Mouse (Mus musculus) heart, embryonic 12.5 days (tissue): ENCODE data around the gene Limch1. TPM values are rescaled to one million over a fixed set of nuclear protein-coding genes. Genes with fewer than 3 reads are reported as not detected.

Experiments used
- ATAC-seq: fragments of 200-750 bp; cut with Nextera tagmentation; 2 replicates; pipeline ENCODE4 v1.8.0; 2017; ENCODE audit warnings: moderate TSS enrichment, moderate library complexity; ENCODE audit not compliant: insufficient number of reproducible peaks, low FRiP score
- H3K27ac ChIP-seq: fragments of 300-500 bp; sonication (generic); 2 replicates; pipeline ENCODE4 v1.5.1; 2016; ENCODE audit warnings: mild to moderate bottlenecking, moderate library complexity; ENCODE audit not compliant: poor library complexity, severe bottlenecking
- H3K27me3 ChIP-seq: fragments of 300-500 bp; sonication (generic); replicated peaks from 2 replicates; pipeline ENCODE4 v1.6.1; 2016; ENCODE audit warnings: mild to moderate bottlenecking, moderate library complexity
- H3K36me3 ChIP-seq: fragments of 300-500 bp; sonication (generic); 2 replicates; pipeline ENCODE4 v1.6.1; 2016; ENCODE audit warnings: mild to moderate bottlenecking, moderate library complexity
- H3K4me1 ChIP-seq: fragments of 300-500 bp; sonication (generic); replicated peaks from 2 replicates; pipeline ENCODE4 v1.6.1; 2016; ENCODE audit warnings: mild to moderate bottlenecking
- H3K4me2 ChIP-seq: fragments of 300-500 bp; sonication (generic); 2 replicates; pipeline ENCODE4 v1.6.1; 2016; ENCODE audit warnings: mild to moderate bottlenecking, moderate library complexity
- H3K4me3 ChIP-seq: fragments of 300-500 bp; sonication (generic); 2 replicates; pipeline ENCODE4 v1.5.1; 2016; ENCODE audit warnings: mild to moderate bottlenecking
- H3K9ac ChIP-seq: fragments of 300-500 bp; sonication (generic); 2 replicates; pipeline ENCODE4 v1.6.1; 2016; ENCODE audit warnings: mild to moderate bottlenecking, moderate library complexity
- H3K9me3 ChIP-seq: fragments of 300-500 bp; sonication (generic); replicated peaks from 2 replicates; pipeline ENCODE4 v1.6.1; 2016; ENCODE audit warnings: mild to moderate bottlenecking, moderate library complexity
- WGBS: fragments of 180-500 bp; shearing (Covaris S2); methylation state at CpG from one replicate; pipeline ENCODE4 v1.1.7; 2016; 5-methylcytosine and 5-hydroxymethylcytosine counted together
- polyA plus RNA-seq: library from polyadenylated mRNA; unstranded; fragments of >200 nt; fragmentation: Nextera tagmentation; extraction: Ambion mirVana; gene quantifications from 2 replicates; pipeline ENCODE4 v1.2.1, GENCODE M21; 2016

Limch1 gene
- polyA plus RNA-seq, 1 experiment from 2014 or later: 25.0 TPM

GRCm38 (mm10) chr5:66785995-66786620 lies 40.5 kb downstream of the Limch1 start:
- ATAC-seq: no peak
- Histone ChIP-seq H3K4me1 (no peaks in the 10 kb centered on the region), H3K9me3 (peaks cover 4% of the 10 kb centered on the region; the same call in 1 of the 2 replicates), H3K36me3 (no peaks in the 10 kb centered on the region), H3K27me3 (0 out of 2 replicates have a peak, but pooled peaks cover under 1% of the 10 kb centered on the region), H3K27ac (no peak overlapping the region), H3K4me2 (no peak overlapping the region), H3K9ac (no peak overlapping the region), H3K4me3 (no peak overlapping the region)
- WGBS: 55% methylated on average over 1 of the region's 1 CpGs

GRCm38 (mm10) chr5:66786621-66787061 lies 41.0 kb downstream of the Limch1 start:
- H3K36me3 ChIP-seq: no peaks in the 10 kb centered on the region
- no peak for ATAC-seq

GRCm38 (mm10) chr5:66789041-66789440 lies 43.4 kb downstream of the Limch1 start:
- H3K9me3 ChIP-seq: no peaks in the 10 kb centered on the region
- 0 out of 2 replicates have a peak, but pooled peaks cover 2% of the 10 kb centered on the region for H3K27me3 ChIP-seq
- no peaks in the 10 kb centered on the region for H3K4me1 ChIP-seq
- no peak overlapping the region for H3K27ac ChIP-seq
- no peak overlapping the region for H3K4me2 ChIP-seq
- H3K36me3 ChIP-seq: no peaks in the 10 kb centered on the region
- WGBS: 77% methylated on average over 3 of the region's 3 CpGs
- no peak for ATAC-seq
- H3K9ac ChIP-seq: no peak overlapping the region
- H3K4me3 ChIP-seq: no peak overlapping the region

More at GRCm38 (mm10) chr5:66786621-66787061, 41.0 kb downstream of the Limch1 start:
- H3K27me3 ChIP-seq: 0 out of 2 replicates have a peak, but pooled peaks cover 2% of the 10 kb centered on the region
- no peak overlapping the region for H3K27ac ChIP-seq
- H3K9me3 ChIP-seq: peaks cover 4% of the 10 kb centered on the region; the same call in 1 of the 2 replicates
- no peak overlapping the region for H3K4me2 ChIP-seq
- no peaks in the 10 kb centered on the region for H3K4me1 ChIP-seq
- 71% methylated on average over 8 of the region's 8 CpGs for WGBS
- H3K4me3 ChIP-seq: no peak overlapping the region
- H3K9ac ChIP-seq: no peak overlapping the region

GRCm38 (mm10) chr5:66791161-66791560 lies 45.5 kb downstream of the Limch1 start:
- Histone ChIP-seq H3K4me2 (no peak overlapping the region), H3K27ac (no peak overlapping the region), H3K9ac (no peak overlapping the region), H3K4me3 (no peak overlapping the region), H3K9me3 (no peaks in the 10 kb centered on the region; the same call in 1 of the 2 replicates), H3K27me3 (0 out of 2 replicates have a peak, but pooled peaks cover 2% of the 10 kb centered on the region), H3K36me3 (no peaks in the 10 kb centered on the region), H3K4me1 (no peaks in the 10 kb centered on the region)
- no peak for ATAC-seq
- 74% methylated on average over 6 of the region's 6 CpGs for WGBS

- 85% methylated on average over 3 of the region's 3 CpGs for WGBS
Measured at GRCm38 (mm10) chr5:66793251-66793650, 47.6 kb downstream of the Limch1 start.

GRCm38 (mm10) chr5:66797326-66797725 lies 51.7 kb downstream of the Limch1 start:
- Histone ChIP-seq H3K9ac (no peak overlapping the region), H3K9me3 (no peaks in the 10 kb centered on the region; the same call in 1 of the 2 replicates), H3K27ac (no peak overlapping the region), H3K4me1 (peaks cover 25% of the 10 kb centered on the region), H3K36me3 (no peaks in the 10 kb centered on the region), H3K4me3 (no peak overlapping the region), H3K27me3 (peaks cover 9% of the 10 kb centered on the region; the same call in 1 of the 2 replicates), H3K4me2 (no peak overlapping the region)
- 46% methylated on average over 6 of the region's 6 CpGs for WGBS
- ATAC-seq: no peak

More at GRCm38 (mm10) chr5:66793251-66793650, 47.6 kb downstream of the Limch1 start:
- Histone ChIP-seq H3K9me3 (no peaks in the 10 kb centered on the region; the same call in 1 of the 2 replicates), H3K4me2 (no peak overlapping the region), H3K36me3 (no peaks in the 10 kb centered on the region), H3K4me3 (no peak overlapping the region), H3K27me3 (0 out of 2 replicates have a peak, but pooled peaks cover 2% of the 10 kb centered on the region), H3K9ac (no peak overlapping the region), H3K27ac (no peak overlapping the region), H3K4me1 (peaks cover 8% of the 10 kb centered on the region)
- no peak for ATAC-seq

- Histone ChIP-seq H3K27me3 (peaks cover 9% of the 10 kb centered on the region; the same call in 1 of the 2 replicates), H3K4me3 (no peak overlapping the region), H3K36me3 (no peaks in the 10 kb centered on the region), H3K4me2 (no peak overlapping the region), H3K4me1 (peaks cover 25% of the 10 kb centered on the region), H3K27ac (no peak overlapping the region; the same call in 1 of the 2 replicates), H3K9ac (no peak overlapping the region), H3K9me3 (no peaks in the 10 kb centered on the region; the same call in 1 of the 2 replicates)
- ATAC-seq: no peak
- 58% methylated on average over 3 of the region's 3 CpGs for WGBS
Measured at GRCm38 (mm10) chr5:66798135-66798534, 52.5 kb downstream of the Limch1 start.

GRCm38 (mm10) chr5:66798591-66799003 lies 53.0 kb downstream of the Limch1 start:
- H3K27ac ChIP-seq: no peak overlapping the region
- whole genome bisulfite sequencing: 38% methylated on average over 8 of the region's 8 CpGs
- H3K4me2 ChIP-seq: no peak overlapping the region
- H3K4me3 ChIP-seq: no peak overlapping the region
- ATAC-seq: no peak
- no peak overlapping the region for H3K9ac ChIP-seq
- H3K9me3 ChIP-seq: no peaks in the 10 kb centered on the region; the same call in 1 of the 2 replicates
- H3K4me1 ChIP-seq: peaks cover 25% of the 10 kb centered on the region
- H3K27me3 ChIP-seq: peaks cover 9% of the 10 kb centered on the region; the same call in 1 of the 2 replicates
- no peaks in the 10 kb centered on the region for H3K36me3 ChIP-seq

GRCm38 (mm10) chr5:66800243-66800642 lies 54.6 kb downstream of the Limch1 start:
- no peak overlapping the region for H3K4me3 ChIP-seq
- H3K4me2 ChIP-seq: peak overlapping the region; percentile 9
- peak overlapping the region; percentile 6; the same call in 1 of the 2 replicates for H3K27ac ChIP-seq
- no peak overlapping the region for H3K9ac ChIP-seq
- H3K9me3 ChIP-seq: no peaks in the 10 kb centered on the region
- ATAC-seq: no peak
- H3K27me3 ChIP-seq: peaks cover 9% of the 10 kb centered on the region; the same call in 1 of the 2 replicates
- peaks cover 25% of the 10 kb centered on the region for H3K4me1 ChIP-seq
- 25% methylated on average over 9 of the region's 9 CpGs for WGBS
- H3K36me3 ChIP-seq: no peaks in the 10 kb centered on the region

- H3K4me3 ChIP-seq: no peak overlapping the region
- H3K27me3 ChIP-seq: peaks cover 9% of the 10 kb centered on the region; the same call in 1 of the 2 replicates
- H3K9me3 ChIP-seq: no peaks in the 10 kb centered on the region
- H3K4me1 ChIP-seq: peaks cover 25% of the 10 kb centered on the region
- WGBS: 80% methylated on average over 6 of the region's 6 CpGs
- H3K4me2 ChIP-seq: no peak overlapping the region
- no peak for ATAC-seq
- H3K27ac ChIP-seq: peak overlapping the region; percentile 6; the same call in 1 of the 2 replicates
- no peak overlapping the region for H3K9ac ChIP-seq
- no peaks in the 10 kb centered on the region for H3K36me3 ChIP-seq
Measured at GRCm38 (mm10) chr5:66800977-66801376, 55.4 kb downstream of the Limch1 start.

- H3K4me1 ChIP-seq: peaks cover 24% of the 10 kb centered on the region
- no peak overlapping the region for H3K4me3 ChIP-seq
- no peak overlapping the region for H3K9ac ChIP-seq
- H3K9me3 ChIP-seq: no peaks in the 10 kb centered on the region
- no peak overlapping the region for H3K4me2 ChIP-seq
- no peaks in the 10 kb centered on the region for H3K36me3 ChIP-seq
- H3K27me3 ChIP-seq: peaks cover 9% of the 10 kb centered on the region; the same call in 1 of the 2 replicates
- WGBS: 61% methylated on average over 10 of the region's 10 CpGs
- no peak overlapping the region for H3K27ac ChIP-seq
- no peak for ATAC-seq
Measured at GRCm38 (mm10) chr5:66802196-66802595, 56.6 kb downstream of the Limch1 start.
